Mouse (Mus musculus) ES-CJ7 (cell line): ENCODE data around the gene Acaa1b.
A peak's percentile ranks its signal among the peaks of the same experiment; 100 is the strongest.

Source experiments
- DNase-seq: peaks from one replicate; pipeline ENCODE4 v3.0.0; 2011; ENCODE audit warnings: low read depth, low spot score

Gene Acaa1b

GRCm38 (mm10) chr9:119156278-119157201 is at the start of gene Acaa1b:
Gene Acaa1b, minus strand, starts transcription at chr9:119157093.
- peak; percentile 86 for DNase-seq

DNA sequence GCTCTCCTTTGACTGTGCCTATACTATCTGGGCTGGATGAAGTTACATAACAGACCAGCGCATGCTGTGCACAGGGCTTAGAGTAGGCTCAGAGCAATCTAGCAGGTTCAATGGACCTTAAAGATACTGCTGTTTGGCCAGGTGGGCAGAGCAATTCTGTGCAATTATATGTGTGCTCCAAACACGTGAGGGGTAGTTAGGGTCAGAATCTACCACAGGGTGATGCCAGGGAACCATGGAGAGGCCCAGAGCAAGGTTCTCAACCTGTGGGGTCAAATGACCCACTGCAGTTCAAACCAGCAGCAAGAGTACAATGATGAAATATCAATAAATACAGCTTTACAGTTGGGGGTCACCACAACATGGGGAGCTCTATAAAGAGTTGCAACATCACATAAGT is 49.8 kb upstream of the Acaa1b start:
- no peak for DNase-seq

- DNase-seq: no peak
These were observed 48.9 kb upstream of the Acaa1b start for GRCm38 (mm10) chr9:119205756-119206155.

DNA sequence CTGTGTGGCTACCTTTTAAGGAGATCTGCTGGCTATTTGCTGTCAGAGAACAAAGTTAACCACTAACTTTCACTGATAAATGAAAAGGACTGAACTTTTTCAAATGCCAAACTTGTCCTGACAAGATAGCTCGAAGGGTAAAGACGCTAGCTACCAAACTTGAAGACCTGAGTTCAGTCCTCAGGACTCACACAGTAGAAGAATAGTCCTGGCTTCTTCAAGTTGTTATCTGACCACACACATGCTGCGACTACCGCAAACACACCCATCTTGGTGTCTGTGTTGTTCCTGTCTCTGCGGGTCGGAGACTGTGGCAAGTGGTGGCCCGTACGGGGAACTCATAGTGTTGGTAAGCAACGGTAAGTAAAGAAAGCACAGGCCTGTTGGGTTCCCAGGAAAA is 46.7 kb upstream of the Acaa1b start:
- DNase-seq: no peak

DNA sequence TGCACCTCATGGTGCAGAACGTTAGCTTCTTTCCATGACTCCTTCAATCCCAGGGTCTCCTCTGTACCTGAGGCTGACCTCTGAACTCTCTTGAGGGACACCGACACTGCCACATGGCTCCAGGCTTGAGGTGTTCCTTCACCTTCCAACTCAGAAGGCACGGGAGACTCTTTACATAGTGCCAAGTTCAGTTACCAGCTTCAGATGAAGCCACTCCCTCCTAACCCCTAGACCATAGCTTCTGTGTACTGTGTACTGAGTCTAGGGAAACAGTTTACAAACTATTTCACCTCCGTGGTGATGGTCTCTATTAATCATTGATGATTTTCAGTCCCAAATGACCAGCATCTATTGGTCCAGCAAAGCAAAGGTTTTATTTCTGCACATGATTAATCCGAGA is 44.8 kb upstream of the Acaa1b start:
- DNase-seq: no peak

- DNase-seq: no peak
These were observed 42.4 kb upstream of the Acaa1b start for GRCm38 (mm10) chr9:119199151-119199861.

DNA sequence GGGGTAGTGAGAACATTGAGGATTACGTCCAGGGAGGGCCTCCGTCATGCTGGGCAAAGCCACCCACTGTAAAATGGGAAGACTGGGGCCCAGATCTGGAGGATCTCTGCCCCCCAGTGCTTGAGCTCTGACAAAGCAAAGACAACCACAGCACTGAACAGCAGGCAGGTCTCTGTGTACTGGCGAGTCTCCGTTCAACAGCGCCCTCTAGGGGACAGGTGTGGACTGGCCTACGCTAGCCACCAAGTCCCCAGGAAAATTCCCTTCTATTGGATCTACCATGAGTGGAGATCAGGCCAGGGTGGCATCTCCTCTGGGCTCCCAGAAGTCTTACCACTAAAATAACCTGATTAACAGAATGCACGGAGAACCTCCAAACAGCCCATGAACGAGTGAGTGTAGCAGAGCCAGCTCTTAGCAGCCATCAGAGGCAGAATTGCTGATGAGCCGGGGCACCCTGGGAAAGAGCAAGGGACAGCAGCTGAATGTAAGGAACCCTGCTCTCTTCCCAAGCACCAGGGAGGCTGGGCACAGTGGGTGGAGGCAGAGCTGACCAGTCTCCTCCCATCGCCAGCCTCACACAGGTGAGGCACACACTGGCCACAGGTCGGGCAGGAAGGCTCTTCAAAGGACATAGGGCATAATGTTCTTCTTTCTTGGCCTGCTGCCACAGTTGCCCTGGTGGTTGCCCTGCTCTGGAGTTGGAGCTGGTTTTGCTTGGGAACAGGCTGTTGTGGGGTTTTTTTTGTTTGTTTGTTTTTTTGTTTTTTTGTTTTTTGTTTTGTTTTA is 35.5 kb upstream of the Acaa1b start:
- peak; percentile 76 for DNase-seq

DNA sequence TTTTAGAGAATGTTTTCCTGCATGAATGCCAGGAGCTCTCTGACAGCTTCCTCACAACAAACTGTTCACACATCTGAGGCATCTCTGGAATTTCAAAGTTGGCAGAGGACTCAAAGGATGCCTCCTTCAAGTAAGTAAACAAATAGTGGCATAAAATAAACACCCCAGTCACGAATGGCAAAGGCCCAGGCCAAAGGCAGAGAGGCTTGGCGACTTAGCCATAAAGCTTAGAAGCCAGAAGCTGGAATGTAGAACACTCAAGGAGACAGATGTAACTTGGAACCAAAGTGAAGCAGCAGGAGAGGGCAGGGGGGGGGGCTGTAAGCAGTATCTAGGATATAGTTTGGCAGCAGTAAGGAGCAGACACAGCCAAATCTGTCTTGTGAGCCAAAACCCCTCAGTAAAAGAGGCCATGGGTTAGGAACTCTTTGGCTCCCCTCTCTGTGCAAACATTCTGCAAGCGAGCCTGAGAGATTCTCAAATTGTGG is 24.4 kb upstream of the Acaa1b start:
- DNase-seq: no peak

- DNase-seq: no peak
These were observed 22.4 kb upstream of the Acaa1b start for GRCm38 (mm10) chr9:119179292-119179691.

GRCm38 (mm10) chr9:119167608-119168007 is 10.7 kb upstream of the Acaa1b start:
- no peak for DNase-seq

GRCm38 (mm10) chr9:119165548-119165947 is 8.7 kb upstream of the Acaa1b start:
- DNase-seq: no peak

GRCm38 (mm10) chr9:119164743-119165142 is 7.8 kb upstream of the Acaa1b start:
- no peak for DNase-seq

- DNase-seq: no peak
These were observed 3.8 kb upstream of the Acaa1b start for GRCm38 (mm10) chr9:119160689-119161088.

- DNase-seq: no peak
These were observed 2.0 kb upstream of the Acaa1b start, which contains the start of gene Gm47289 for GRCm38 (mm10) chr9:119158861-119159260. Gene Gm47289, plus strand, starts transcription at chr9:119159161.

DNA sequence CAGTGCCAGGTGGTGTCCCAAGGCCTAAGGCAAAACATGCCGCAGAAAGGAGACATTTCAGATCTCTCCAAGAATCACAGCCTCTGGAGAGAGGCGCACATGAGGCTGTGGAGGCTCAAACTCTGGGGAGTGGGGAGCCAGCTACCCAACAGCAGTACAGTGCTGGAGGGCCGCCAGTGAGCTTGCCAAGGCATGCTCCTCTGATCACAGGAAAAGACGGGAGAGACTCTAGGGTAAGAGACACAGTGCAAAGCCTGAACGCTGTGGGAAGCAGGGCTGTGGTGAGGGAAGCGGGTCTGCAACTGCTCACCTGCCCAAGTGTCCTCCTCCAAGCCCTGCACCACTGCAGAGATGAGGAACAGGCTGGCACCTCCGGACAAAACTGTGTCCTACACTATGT is 1.1 kb downstream of the Acaa1b start:
- DNase-seq: no peak

DNA sequence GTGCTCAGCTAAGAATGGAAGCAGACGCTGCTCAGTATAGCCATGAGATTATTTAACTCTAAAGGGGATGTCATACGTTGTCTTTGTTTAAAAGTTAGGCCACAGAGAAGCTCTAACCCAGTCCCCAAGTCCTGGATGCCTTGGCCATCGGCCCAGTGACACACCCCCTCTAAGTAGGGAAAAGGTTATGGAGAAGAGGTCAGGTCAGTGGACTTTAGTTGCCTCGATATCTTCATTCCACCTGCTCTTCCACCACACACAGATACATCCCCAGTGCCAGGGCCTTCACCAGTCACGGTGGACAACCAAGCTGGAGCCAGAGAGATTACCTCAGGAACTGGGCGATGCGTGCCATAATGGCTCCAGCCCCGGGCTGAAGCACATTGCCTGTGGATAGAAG is 1.5 kb downstream of the Acaa1b start:
- no peak for DNase-seq

DNA sequence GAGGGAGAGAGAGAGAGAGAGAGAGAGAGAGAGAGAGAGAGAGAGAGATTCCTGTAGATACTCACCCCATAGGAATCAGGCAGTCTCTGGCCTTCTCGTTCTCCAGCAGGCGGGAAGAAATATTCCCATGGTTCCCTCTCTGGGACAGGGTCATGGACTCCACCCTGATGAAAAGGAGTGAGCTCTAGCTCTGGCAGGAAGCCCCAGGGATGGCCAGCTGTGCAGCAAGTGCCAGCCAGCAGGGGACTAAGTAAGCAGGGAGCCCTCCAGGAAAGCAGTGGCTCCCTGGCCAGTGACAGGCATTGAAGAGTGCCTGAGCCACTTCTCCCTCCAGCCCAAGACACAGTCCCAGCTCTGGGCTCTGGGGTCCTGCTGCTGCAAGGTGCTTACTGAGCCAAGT is 5.1 kb downstream of the Acaa1b start:
- no peak for DNase-seq

GRCm38 (mm10) chr9:119149601-119150000 is 7.3 kb downstream of the Acaa1b start:
- peak; percentile 81 for DNase-seq

- DNase-seq: no peak
These were observed 10.7 kb downstream of the Acaa1b start for GRCm38 (mm10) chr9:119146098-119146770.

- DNase-seq: no peak
These were observed 11.3 kb downstream of the Acaa1b start for GRCm38 (mm10) chr9:119145638-119146037.

DNA sequence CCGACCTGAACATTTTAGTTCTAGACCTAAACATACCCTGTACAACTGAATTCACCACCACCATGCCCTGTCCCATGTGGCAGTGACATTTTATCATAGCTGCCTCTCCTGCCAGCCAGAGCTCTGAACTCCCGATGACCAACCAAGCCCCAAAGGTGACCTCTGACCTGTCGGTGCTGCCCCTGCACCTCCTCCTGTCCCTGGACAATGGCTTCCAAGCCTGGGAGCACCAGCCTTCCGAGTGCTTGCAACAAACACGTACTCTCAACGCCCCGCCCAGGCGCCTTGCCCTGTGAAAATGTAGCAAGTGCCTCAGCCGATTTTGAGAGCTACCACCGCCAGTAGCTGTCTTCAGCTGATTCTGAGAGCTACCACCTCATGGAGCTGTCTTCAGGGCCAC is 11.8 kb downstream of the Acaa1b start:
- DNase-seq: no peak
